Mouse (Mus musculus) left cerebral cortex, postnatal 4 days (tissue): ENCODE measurements around the gene Erbb2. TPM values are rescaled to one million over a fixed set of nuclear protein-coding genes. Genes with fewer than 3 reads are reported as not detected.

Source experiments
- DNase-seq: peaks from one replicate; pipeline ENCODE4 v3.0.0-alpha.2; 2022
- intact Hi-C: fragments of 180-260 bp; cut with DNase I; formaldehyde crosslinking; loops from one replicate; pipeline ENCODE4 v1.15.1; 2025
- total RNA-seq, 2 experiments: library from RNA; stranded (reverse); gene quantifications; 2 replicates each; pipeline ENCODE4 v1.2.3; 2021

The Erbb2 gene
- total RNA-seq, 2 experiments from 2014 or later, result 3.9 to 4.1 TPM

DNA sequence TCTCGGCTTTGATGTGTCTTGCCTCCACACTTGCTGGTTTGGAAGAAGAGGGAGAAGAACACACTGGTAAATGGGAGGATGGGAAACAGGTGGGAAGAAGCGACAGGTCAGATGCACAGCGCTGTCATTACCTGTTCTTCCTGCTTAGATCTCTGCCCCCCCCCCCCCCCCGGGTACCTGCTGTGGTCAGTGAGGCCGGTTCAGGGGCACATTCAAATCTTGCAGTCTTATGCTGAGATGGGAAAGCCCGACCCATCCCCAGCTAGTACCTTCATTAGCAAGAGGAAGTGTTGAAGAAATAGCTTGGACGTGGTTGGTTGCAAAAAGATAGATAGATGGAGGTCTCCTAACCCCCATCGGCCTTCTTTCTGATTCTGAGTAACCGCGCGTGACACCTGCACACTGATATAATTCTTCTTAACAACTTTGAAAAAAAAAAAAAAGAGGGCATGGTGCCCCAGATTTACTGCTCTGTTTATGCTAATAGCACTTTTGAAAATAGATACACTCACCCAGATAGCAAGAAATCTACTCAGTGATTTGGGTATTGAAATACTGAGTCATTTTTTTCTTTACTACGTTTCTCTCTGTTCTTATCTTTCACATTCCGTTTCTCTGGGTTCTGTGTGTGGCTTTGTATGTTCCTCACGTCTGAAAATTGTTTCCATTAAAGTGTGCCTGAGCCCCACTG lies 64.9 kb downstream of the Erbb2 start:
- intact Hi-C loops, result no loop called here
- DNase-seq, result no peak

DNA sequence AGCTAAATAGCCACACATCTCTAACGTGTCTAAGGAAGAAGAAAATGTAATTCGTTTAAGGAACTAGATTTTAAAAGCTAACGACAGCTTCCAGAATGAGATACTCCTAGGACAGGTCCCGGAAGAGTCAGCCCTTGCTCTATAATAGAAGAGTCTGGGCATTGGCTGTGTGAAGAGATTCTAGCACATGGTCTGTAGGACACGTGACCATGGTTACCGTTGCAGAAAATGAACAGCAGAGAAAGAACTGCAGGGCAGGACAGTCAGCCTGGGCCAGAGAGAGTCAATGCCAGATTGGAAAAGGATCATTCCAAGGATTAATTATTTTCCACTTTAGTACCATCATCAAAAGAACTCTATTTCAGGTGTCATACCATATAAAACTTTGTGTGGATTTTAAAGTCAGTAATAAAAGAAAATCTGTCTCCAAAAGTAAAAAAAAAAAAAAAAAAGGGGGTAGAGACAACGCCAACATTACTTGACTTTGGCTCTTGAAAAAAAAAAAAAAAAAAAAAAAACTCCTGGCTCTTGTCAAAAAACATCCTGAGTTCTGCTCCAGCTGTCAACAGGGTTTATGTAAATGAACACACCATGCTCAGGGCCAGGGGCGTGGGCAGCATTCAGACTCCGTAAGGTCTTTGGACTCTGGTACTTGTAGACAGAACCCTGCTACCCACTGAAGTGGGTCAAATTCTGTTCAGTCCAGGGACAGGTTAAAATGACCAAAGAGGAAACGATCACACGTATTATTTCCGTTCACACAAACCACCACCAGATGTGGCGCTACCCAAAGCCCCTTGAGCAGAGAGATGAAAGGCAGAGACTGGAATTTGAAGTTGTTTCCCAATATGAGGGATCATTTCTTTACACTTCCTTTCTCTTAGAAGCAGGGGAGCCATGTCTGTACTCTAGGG lies 67.0 kb downstream of the Erbb2 start:
- no peak for DNase-seq

DNA sequence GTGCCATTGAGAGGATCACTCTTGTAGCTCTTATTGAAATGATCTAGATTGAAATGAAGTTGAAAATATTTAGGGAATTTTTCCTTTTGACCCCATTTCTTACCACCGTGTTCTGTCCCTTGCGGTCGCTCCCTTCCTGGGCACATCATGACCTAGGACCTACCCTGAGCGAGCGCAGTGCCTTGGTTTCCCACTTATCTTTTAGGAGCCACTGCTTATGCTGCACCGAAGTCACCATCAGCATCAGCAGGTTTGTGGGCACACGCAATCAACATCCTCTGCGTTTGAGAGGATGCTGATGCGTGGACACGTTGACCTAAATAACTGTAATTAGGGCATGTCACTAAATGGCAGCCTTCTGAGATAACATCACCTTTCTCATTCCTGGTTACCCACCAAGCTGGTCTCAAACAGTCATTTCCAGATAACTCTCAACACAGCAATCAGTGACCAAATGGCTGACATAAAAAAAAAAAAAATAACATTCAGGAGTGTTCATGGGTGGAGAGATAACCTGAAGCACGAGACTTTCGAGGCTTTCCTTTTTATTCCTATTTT lies 67.7 kb downstream of the Erbb2 start:
- intact Hi-C loops, result no loop called here
- DNase-seq, result no peak

More for the DNA sequence above, 67.0 kb downstream of the Erbb2 start:
- intact Hi-C loops, result no loop called here

DNA sequence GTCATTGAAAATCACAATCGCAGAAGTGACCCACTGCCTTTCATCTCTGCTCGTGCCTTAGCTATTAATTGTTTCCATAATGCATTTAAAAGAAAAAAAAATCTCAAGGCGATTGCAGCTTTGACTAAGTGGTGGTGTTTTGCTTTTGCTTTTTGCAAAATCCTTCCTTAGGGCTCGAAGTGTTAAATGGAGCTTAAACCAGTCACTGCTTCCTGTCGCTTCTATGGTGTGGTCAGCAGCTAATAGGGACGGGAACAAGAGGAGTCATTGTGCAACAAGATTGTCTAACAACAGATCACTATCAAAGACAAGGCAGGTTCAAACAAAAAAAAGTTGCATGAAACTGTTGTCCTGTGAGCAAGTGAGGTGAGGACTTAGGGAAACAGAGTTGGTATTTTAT lies 69.0 kb downstream of the Erbb2 start:
- intact Hi-C loops, result no loop called here
- DNase-seq, result no peak

DNA sequence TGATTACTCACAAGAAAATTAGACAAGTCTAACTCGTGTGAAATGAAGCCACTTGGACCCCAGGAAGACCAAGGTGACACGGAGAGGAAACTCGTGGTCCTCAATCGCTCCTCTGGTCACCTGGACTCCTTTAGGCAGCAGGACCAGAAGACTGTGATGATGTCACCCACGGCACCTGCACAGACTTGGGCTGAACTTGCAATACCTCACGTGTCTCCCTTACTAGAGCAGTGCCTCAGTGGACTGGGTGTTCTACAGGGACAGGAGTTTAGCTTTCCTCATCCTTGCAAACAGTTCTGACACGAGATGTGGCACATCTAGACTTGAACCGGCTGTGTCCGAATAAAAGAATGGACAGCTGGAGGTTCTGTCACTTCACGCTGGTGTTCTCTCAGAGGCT lies 69.8 kb downstream of the Erbb2 start:
- no peak for DNase-seq
- intact Hi-C loops, result no loop called here

DNA sequence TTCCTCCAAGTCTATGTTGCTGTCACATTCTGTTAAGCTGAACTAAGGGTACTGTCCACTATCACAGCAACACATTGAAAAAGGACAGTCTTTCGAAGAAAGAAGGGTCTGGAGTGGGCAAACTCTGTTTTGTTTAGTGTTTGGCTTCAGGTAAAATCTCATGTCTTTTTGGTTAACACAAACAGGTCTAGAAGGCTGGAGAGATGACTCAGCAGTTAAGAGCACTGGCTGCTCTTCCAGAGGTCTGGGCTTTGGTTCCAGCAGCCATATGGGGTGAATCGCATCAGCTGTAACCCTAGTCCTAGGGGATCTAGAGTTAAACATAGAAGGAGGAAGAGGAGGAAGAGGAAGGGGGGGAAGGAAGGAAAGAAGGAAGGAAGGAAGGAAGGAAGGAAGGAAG lies 73.5 kb downstream of the Erbb2 start:
- intact Hi-C loops, result no loop called here
- DNase-seq, result no peak

Other genes with a start within 250 kb of the Erbb2 start
- gene Med1, start 219.2 kb upstream of the Erbb2 start, total RNA-seq, result 10 to 100 TPM; 52.1 to 52.2 TPM
- 10 to 100 TPM; 38.9 to 39.1 TPM for gene Cdk12, start 209.4 kb upstream of the Erbb2 start, total RNA-seq
- gene Neurod2, start 82.8 kb upstream of the Erbb2 start, total RNA-seq, result 100 to 1,000 TPM; 125 to 133 TPM
- gene Ppp1r1b, start 64.1 kb upstream of the Erbb2 start, total RNA-seq, result 10 to 100 TPM; 52.3 to 53.4 TPM
- gene Stard3, start 54.1 kb upstream of the Erbb2 start, total RNA-seq, result 10 to 100 TPM; 21.3 to 26.0 TPM
- under 1 TPM; 0.56 to 0.64 TPM for gene Tcap, start 28.7 kb upstream of the Erbb2 start, total RNA-seq
- 1 to 10 TPM in 1 of 2 experiments, not detected in 1; 1.0 TPM for gene Pnmt, start 26.0 kb upstream of the Erbb2 start, total RNA-seq
- 1 to 10 TPM; 7.6 to 9.2 TPM for gene Pgap3, start 12.0 kb upstream of the Erbb2 start, total RNA-seq
- gene Mien1, start 26.5 kb downstream of the Erbb2 start, total RNA-seq, result 100 to 1,000 TPM; 111 to 118 TPM
- gene Grb7, start 33.9 kb downstream of the Erbb2 start, total RNA-seq, result 1 to 10 TPM; 2.2 to 2.3 TPM
- under 1 TPM; 0.38 to 0.46 TPM for gene Ikzf3, start 133.6 kb downstream of the Erbb2 start, total RNA-seq
- gene Zpbp2, start 138.6 kb downstream of the Erbb2 start, total RNA-seq, result not detected
- gene Ormdl3, start 174.9 kb downstream of the Erbb2 start, total RNA-seq, result 10 to 100 TPM; 60.7 to 64.9 TPM
- gene Lrrc3c, start 185.8 kb downstream of the Erbb2 start, total RNA-seq, result not detected
- gene Gm12355, start 213.2 kb downstream of the Erbb2 start, total RNA-seq, result 10 to 100 TPM; 24.2 to 26.4 TPM
- not detected for gene Gsdma3, start 213.9 kb downstream of the Erbb2 start, total RNA-seq
- not detected for gene Gsdma2, start 234.3 kb downstream of the Erbb2 start, total RNA-seq